Mouse (Mus musculus) hindbrain, embryonic 14.5 days (tissue): ENCODE measurements at regions not wholly inside any gene's neighbourhood (a gene's known extent, or its start where the extent isn't known, plus 50 kb on each side); places are given as distances from the start of the nearest gene placed in this dataset.
A peak's percentile ranks its signal among the peaks of the same experiment; 100 is the strongest.

Experiments used
- ATAC-seq: fragments of 200-750 bp; cut with Nextera tagmentation; 2 replicates; pipeline ENCODE4 v1.8.0; 2017; ENCODE audit warnings: moderate number of reproducible peaks, mild to moderate bottlenecking, moderate TSS enrichment, moderate library complexity; ENCODE audit not compliant: low FRiP score
- DNase-seq: peaks from one replicate; pipeline ENCODE4 v3.0.0-alpha.2; 2015; ENCODE audit warnings: low spot score
- H3K27ac ChIP-seq: fragments of 300-500 bp; sonication (generic); 2 replicates; pipeline ENCODE4 v1.5.1; 2014; ENCODE audit warnings: mild to moderate bottlenecking, moderate library complexity
- H3K27me3 ChIP-seq: fragments of 300-500 bp; sonication (generic); 2 replicates; pipeline ENCODE4 v1.6.1; 2014; ENCODE audit warnings: mild to moderate bottlenecking, low read length, mixed read lengths; ENCODE audit not compliant: control insufficient read depth, insufficient read depth
- H3K36me3 ChIP-seq: fragments of 300-500 bp; sonication (generic); replicated peaks from 2 replicates; pipeline ENCODE4 v1.6.1; 2014; ENCODE audit not compliant: control insufficient read depth, insufficient read depth
- H3K4me1 ChIP-seq: fragments of 300-500 bp; sonication (generic); replicated peaks from 2 replicates; pipeline ENCODE4 v1.6.1; 2014; ENCODE audit warnings: antibody characterized with exemption, low read length, mixed read lengths; ENCODE audit not compliant: control insufficient read depth, insufficient read depth
- H3K4me2 ChIP-seq: fragments of 300-500 bp; sonication (generic); replicated peaks from 2 replicates; pipeline ENCODE4 v1.6.1; 2014; ENCODE audit warnings: mild to moderate bottlenecking, moderate library complexity
- H3K4me3 ChIP-seq: fragments of 300-500 bp; sonication (generic); replicated peaks from 2 replicates; pipeline ENCODE4 v1.5.1; 2014; ENCODE audit warnings: mild to moderate bottlenecking, low read length
- H3K9ac ChIP-seq: fragments of 300-500 bp; sonication (generic); 2 replicates; pipeline ENCODE4 v1.6.1; 2014
- H3K9me3 ChIP-seq: fragments of 300-500 bp; sonication (generic); 2 replicates; pipeline ENCODE4 v1.6.1; 2016; ENCODE audit warnings: low read length; ENCODE audit not compliant: control insufficient read depth
- WGBS: fragments of 180-500 bp; shearing (Covaris S2); extraction: QIAGEN DNeasy Blood & Tissue Kit; methylation state at CpG from one replicate; pipeline ENCODE4 v1.1.7; 2014; 5-methylcytosine and 5-hydroxymethylcytosine counted together

DNA sequence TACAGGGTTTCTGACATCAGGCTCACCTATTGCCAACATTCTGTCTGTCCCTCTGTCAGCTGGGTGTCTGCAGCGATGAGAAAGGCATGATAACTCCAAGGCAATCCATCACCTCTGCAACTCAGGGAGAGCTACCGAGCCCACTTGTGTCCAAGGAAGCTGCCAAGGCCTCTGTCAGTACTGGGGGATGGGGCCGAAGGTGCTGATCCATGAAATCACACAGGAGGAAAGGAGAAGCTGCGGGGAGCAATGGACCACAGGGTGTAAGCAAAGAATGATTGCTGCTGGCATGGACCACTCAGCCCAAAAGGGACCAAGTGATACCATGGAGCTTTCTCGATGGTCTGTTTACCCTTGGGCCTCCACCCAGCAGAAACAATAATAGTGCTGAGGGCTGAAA lies 67.5 kb upstream of the Mid1ip1 start:
- WGBS = 56% methylated on average over 5 of the region's 5 CpGs
- Histone ChIP-seq H3K4me2 (no peak overlapping the region), H3K9ac (no peak overlapping the region), H3K27me3 (no peaks in the 10 kb centered on the region), H3K4me3 (no peak overlapping the region), H3K27ac (no peak overlapping the region), H3K36me3 (no peaks in the 10 kb centered on the region), H3K9me3 (no peaks in the 10 kb centered on the region), H3K4me1 (no peaks in the 10 kb centered on the region)
- ATAC-seq = no peak
- DNase-seq = no peak

- H3K36me3 ChIP-seq = no peaks in the 10 kb centered on the region
- H3K9me3 ChIP-seq = no peaks in the 10 kb centered on the region
- no peak overlapping the region for H3K4me2 ChIP-seq
- H3K27me3 ChIP-seq = no peaks in the 10 kb centered on the region
- 15% methylated on average over 4 of the region's 4 CpGs for WGBS
- no peaks in the 10 kb centered on the region for H3K4me1 ChIP-seq
- H3K9ac ChIP-seq = no peak overlapping the region
- DNase-seq (peak; percentile 66), ATAC-seq (no peak)
- H3K27ac ChIP-seq = no peak overlapping the region
- H3K4me3 ChIP-seq = no peak overlapping the region
Observed at GRCm38 (mm10) chrX:10650881-10651280, 63.9 kb upstream of the Mid1ip1 start.
